Mouse (Mus musculus): Measurements from ENCODE around the gene Thpo. TPM values are rescaled to one million over a fixed set of nuclear protein-coding genes. Genes with fewer than 3 reads are reported as not detected.

The Thpo gene
- polyA plus RNA-seq (2012; rRNA removed): 0.96 and 2.0 TPM in 2 replicates

DNA sequence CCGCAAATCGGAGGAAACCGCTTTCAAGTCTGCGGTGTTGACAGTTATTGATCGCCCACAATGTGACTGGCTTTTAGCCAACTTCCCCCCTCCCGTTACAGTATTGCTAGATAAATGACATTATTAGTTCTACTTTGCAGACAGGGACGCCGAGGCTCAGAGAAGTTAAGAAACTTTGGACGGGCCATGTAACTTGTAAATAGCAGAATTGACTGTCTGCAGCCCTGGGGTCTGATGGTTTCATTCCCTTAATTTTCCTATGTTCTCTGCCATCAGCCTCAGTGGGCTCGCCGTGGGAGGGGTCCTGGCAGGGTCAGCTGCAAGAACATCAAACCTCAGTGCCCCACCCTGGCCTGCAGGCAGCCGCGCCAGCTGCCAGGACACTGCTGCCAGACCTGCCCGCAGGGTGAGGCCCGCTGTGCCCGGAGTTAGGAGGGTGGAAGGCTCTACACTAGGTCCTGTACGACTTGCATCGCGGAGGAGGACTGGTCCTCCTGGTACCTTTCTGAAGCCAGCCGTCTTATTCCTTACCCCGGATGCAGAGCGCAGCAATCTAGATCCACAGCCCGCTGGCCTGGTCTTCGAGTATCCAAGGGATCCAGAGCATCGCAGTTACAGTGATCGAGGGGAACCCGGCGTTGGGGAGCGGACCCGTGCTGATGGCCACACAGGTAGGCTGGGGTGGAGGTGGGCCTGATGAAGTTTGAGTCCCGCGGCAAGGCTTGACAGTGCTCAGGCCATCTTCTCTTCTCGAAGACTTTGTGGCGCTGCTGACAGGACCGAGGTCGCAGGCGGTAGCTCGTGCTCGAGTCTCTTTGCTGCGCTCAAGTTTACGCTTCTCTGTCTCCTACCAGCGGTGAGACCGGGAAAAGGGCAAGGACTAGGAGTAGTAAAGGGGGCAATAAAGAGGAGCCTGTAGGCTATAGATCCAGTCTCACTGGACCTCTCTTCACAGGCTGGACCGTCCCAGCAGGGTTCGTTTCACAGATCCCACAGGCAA lies at the start of gene Thpo:
Thpo (minus strand) TSS at position 781 of the 1,000 bp plus-strand sequence.

DNA sequence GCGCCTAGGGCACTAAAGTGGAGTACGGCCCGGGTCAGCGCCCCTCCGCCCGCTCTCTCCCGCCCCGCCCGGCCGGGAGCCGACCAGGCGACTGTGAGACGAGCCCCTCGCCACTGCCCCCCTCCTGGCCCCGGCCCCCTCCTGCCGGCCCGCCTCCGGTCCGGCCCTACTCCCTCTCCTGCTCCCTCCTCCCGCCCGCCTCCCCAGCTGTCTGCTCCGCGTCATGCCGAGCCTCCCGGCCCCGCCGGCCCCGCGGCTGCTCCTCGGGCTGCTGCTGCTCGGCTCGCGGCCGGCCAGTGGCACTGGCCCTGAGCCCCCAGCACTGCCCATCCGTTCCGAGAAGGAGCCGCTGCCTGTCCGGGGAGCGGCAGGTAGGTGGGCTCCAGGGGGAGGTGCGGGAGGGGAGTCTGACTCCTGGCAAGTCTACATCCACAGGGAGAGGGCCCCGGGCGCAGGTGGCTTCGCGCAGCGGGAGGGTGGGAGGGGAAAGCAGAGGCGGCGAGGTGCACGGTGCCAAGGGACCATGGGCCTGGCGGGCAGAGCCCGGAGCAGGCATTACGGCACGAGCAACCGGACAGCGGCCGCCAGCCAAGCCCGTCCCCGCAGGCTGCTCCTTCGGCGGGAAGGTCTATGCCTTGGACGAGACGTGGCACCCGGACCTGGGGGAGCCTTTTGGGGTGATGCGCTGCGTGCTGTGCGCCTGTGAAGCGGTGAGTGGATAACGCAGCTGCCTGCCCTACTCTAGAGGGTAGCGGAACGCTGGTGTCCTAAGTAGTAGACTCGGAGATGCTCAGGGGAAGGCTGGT lies 1.2 kb downstream of the Thpo start, which contains the start of gene Chrd:
Chrd (plus strand) TSS at position 203 of the 806 bp plus-strand sequence.

DNA sequence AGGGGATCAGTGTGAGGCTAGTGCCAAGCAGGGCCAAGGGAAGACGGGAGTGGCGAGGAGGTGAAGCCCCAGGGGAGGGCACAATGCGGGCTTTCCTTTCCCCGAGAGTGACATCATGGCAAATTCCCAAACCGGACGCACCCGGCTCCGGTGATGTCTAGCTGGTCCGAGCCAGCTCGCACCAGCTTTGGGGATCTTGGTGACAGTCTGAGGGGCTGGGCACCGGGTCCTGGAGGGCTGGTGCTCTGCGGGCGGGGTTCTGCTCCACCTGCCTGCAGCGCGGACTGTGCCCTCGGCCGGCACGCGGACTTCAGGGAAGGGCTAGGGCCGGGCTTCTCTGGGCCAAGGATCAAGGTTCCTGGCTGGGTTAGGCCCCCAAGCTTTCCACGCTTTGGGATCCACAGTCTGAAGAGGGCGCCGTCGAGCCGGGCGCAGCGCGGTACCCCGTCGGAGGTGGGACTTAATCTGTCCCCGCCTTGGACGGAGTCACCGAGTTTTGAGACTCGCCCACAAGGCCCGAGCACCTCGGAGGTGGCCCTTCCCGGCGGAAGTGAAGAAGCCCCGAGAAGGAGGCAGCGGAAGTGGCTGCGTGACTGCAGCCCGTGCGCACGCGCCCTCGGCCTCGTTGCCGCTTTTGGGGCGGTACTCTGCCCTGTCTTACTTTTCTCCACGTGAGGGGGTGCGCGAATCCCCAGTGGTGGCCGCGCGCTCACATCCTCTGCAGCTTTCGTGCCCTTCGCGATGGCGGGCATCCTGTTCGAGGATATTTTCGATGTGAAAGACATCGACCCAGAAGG lies 16.9 kb downstream of the Thpo start, which contains the start of the genes Polr2h and Clcn2:
Polr2h (plus strand) TSS at position 485 of the 797 bp plus-strand sequence.
Clcn2 (minus strand) TSS at position 566 of the 797 bp plus-strand sequence.

DNA sequence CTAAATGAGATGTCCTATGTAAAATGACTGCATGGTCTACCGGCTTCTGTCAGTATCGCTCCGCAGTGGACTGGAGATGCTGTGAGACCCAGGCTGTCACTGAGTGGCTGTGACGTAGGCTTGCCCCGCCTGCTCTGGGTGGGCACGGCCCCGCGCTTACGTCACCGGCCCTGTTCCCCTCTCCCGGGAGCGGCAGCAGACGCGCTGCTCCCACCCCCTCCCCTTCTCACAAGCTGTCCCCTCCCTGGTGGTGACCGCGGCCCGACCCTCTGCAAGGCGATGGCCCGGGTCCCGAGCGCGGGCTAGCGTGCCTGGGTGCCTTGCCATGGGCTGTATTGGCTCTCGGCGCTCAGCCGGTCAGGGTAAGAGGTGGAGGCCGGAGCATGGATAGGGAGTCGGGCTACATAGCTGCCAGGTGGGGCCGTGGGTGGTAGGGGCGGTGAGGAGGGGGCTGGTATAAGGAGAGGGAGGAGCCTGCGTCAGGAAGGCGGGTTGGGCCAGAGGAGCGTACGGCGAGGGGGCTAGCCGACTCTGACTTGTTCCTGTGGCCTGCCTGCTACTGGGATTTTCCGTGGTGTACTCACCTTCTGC lies 41.1 kb downstream of the Thpo start, which contains the start of gene Fam131a:
Fam131a (plus strand) TSS at position 131 of the 591 bp plus-strand sequence.

Other genes with a start within 250 kb of the Thpo start
- gene Eif2b5, start 235.7 kb downstream of the Thpo start, polyA plus RNA-seq (2012; rRNA removed): 63.5 and 74.4 TPM in 2 replicates
- 72.1 and 88.5 TPM in 2 replicates for gene Dvl3, start 217.5 kb downstream of the Thpo start, polyA plus RNA-seq (2012; rRNA removed)
- 439 and 679 TPM in 2 replicates for gene Ap2m1, start 199.0 kb downstream of the Thpo start, polyA plus RNA-seq (2012; rRNA removed)
- 56.9 and 58.1 TPM in 2 replicates for gene Abcf3, start 185.9 kb downstream of the Thpo start, polyA plus RNA-seq (2012; rRNA removed)
- gene Vwa5b2, start 145.0 kb downstream of the Thpo start, polyA plus RNA-seq (2012; rRNA removed): 6.8 and 10.0 TPM in 2 replicates
- gene Eef1akmt4, start 122.9 kb downstream of the Thpo start, polyA plus RNA-seq (2012; rRNA removed): 15.6 and 20.6 TPM in 2 replicates
- gene Gm49333, start 122.9 kb downstream of the Thpo start, polyA plus RNA-seq (2012; rRNA removed): 0.23 TPM in 1 of 2 replicates, not detected in the other
- 21.2 and 26.8 TPM in 2 replicates for gene Alg3, start 122.8 kb downstream of the Thpo start, polyA plus RNA-seq (2012; rRNA removed)
- gene Camk2n2, start 113.2 kb downstream of the Thpo start, polyA plus RNA-seq (2012; rRNA removed): 10.4 and 10.6 TPM in 2 replicates
- 11.9 and 13.3 TPM in 2 replicates for gene Ece2, start 104.7 kb downstream of the Thpo start, polyA plus RNA-seq (2012; rRNA removed)
- 237 and 241 TPM in 2 replicates for gene Psmd2, start 82.9 kb downstream of the Thpo start, polyA plus RNA-seq (2012; rRNA removed)
- gene Eif4g1, start 66.2 kb downstream of the Thpo start, polyA plus RNA-seq (2012; rRNA removed): 283 and 370 TPM in 2 replicates
- 11.9 and 17.1 TPM in 2 replicates for gene Fam131a, start 41.3 kb downstream of the Thpo start, polyA plus RNA-seq (2012; rRNA removed)
- 100 and 107 TPM in 2 replicates for gene Polr2h, start 16.8 kb downstream of the Thpo start, polyA plus RNA-seq (2012; rRNA removed)
- gene Clcn2, start 16.8 kb downstream of the Thpo start, polyA plus RNA-seq (2012; rRNA removed): 42.3 and 60.2 TPM in 2 replicates
- gene Chrd, start 1.4 kb downstream of the Thpo start, polyA plus RNA-seq (2012; rRNA removed): 10.6 and 12.0 TPM in 2 replicates